Mouse (Mus musculus) lung, postnatal 14 days (tissue): ENCODE data around the gene Rimkla.

Source experiments
- DNase-seq: peaks from one replicate; pipeline ENCODE4 v3.0.0; 2021

The Rimkla gene

DNA sequence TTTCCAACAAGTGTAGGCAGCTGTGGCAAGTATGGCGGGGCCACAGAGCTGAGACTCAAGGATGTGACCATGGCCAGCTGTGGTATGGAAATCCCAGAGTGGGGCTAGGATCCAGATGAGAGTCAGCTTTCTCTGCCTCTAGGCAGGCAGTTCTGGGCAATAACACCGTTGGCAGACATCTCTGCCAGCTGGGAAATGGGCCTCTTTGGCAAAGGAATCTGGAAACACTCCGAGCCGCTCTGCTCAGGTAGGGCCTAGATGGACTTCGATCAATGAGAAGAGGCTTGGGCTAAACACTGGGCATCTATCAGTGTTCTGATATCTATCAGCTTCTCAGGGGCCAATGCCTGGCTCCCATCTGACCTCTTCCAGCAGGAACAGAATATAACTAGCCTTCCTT lies 26.6 kb downstream of the Rimkla start:
- no peak for DNase-seq

DNA sequence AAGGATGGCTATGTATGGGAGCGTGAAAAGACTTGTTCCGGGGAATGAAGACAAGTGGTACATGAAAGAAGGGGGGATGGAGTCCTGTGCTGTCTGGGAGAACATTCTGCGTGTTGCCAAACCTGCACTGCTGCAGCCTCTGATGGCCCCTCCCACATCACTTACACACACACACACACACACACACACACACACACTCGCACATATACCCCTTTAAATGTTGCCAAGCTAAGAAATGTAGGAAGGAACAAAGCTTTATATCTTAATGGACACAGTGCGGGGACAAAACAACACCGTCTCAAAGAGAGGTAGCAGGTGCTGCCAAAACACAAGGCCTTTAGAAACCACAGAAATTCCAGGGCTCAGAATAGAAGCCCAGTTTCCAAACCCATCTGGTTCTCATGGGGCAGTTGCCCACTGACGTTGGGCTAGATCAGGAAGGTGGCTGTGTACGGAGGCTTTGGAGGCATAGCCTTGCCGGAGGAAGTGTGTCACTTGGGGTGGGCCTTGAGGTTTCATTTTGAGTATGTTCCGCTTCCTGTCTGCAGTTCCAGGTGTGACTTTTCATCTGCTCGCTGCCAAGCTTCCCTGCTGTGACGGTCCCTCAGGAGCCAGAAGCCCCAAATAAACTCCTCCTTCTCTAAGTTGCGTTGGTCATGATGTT lies 28.5 kb downstream of the Rimkla start:
- no peak for DNase-seq

DNA sequence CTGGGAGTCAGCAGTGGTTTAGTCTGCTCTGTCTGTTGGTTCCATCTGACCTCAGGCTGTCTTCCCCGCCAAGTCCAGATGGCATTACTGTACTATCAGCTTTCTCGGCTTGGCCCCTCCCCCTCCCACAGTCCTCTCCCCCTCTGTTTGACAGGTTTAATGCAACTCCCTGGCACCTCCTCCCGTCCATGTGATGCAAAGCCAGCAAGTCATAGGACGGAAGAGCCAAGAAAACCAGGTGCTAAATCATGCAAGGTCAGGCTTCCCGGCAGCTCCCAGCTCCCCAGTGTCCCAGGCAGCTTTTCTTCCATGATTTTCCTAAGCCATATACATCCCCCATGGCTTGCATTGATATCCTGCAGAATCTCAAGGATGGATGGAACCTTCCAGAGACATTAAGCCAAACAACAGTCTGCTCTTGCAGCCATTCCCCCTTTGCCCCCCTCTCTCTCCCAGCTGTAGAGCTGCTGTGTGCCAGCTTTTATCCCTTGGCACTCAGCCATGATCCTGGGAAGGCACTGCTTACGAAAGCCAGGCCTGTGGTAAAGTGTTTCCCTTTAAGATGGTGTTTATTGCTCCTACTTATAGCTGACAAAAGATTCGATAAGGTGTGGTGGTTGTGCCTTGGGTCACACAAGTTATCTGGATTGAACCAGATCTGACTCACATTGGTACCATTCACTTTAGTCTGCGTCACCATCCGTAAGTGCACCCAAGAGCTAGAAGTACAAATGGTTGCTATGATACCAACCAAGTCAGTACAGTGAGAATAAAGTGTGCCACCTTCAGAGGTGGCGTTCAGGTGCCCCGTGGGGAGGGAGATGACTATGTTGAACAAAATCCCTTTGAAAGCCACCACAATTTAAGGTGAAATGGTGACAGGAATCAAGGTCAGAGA lies 29.3 kb downstream of the Rimkla start:
- DNase-seq, result peak; percentile 65

DNA sequence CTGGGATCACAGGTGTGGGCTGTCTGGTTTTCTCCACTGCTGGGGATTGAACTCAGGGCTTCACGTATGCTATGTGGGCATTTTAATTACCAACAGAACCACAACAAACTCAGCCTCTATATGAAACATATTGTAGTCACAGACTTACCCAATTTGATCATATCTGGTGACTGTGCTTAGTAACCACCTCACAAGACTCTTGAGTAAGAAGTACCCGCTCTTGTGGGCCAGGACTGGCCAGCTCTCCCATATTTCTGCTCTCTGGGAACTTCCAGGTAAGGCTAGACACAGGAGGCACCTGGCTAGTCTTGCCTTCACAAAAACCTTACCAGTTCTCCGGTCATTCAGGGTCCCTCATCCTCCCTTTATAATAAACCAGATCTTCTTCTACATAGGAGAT lies 30.0 kb downstream of the Rimkla start:
- no peak for DNase-seq

DNA sequence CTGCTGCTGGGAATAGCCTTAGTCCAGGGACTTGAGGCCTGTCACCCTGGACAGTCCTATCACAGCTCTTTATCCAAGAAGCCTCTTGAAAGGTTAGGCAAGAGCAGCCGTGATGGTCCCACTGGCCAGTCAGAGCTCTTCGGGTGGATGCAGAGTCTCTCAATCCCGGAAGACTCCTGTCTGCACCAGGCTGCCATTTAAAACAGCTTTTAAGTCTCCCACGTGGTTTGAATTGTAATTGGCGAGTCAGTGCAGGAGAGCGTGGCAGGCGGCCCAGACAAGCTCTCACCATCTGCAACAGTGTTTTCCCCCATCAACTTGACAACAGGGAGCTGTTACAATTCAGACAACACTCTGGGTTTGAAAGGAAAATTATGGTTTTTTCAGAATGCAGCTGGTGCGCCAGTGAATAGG lies 31.7 kb downstream of the Rimkla start:
- DNase-seq, result peak; percentile 39

DNA sequence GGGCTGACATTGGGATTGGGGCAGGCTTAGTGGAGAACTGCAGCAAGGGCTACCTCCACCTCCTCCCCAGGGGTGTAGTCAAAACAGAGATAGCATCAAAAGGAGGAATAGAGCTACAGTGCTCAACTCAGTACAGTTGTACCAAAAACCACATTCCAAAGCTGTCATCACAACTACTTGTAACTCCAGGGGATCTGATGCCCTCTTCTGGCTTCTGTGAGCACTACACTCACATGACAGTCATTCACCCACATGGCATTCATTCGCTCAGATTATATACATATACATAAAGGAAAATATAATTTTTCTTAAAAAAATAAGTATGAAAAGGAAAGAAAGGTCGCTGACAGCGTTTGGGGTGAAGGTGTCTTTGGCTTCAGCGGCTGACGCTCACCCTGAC lies 32.1 kb downstream of the Rimkla start:
- peak; percentile 24 for DNase-seq

DNA sequence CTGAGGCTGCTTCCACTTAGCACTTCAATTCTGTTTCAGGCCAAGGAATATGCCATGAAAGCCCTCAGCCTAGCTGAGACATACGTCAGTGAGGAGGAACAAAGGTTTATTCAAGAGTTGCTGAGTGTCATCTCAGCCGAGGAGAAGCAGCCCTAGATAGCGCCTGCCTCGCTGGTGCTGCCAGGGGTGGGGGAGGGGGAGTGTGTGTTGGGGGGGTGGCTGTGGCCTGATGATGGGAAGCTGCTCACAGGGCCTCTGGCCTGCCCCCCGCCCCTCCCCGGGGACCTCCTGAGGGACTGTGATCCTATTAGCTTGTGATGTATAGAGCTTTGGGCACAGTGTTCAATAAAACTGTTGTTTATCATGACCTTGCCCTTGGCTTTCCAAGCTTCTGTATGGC lies 38.9 kb downstream of the Rimkla start:
- DNase-seq, result no peak

DNA sequence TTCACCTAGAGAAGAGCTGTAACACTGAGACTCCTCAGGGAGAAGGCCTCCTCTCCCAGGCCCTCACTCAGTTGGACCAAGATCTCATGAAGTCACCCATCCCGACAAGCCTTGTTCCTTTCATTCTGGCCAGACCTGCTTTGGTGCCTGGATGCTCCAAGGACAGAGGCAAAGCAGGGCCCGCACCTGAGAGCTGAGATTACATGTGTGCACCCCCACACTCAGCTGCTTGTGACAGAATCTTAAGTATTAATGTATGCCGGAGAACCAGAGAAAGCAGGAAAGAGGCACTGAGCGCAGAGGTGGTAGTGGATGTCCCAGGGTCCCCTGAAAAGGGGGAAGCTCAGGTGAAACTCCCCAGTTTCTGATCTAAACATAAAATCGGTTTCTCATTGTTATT lies 39.3 kb downstream of the Rimkla start:
- no peak for DNase-seq

DNA sequence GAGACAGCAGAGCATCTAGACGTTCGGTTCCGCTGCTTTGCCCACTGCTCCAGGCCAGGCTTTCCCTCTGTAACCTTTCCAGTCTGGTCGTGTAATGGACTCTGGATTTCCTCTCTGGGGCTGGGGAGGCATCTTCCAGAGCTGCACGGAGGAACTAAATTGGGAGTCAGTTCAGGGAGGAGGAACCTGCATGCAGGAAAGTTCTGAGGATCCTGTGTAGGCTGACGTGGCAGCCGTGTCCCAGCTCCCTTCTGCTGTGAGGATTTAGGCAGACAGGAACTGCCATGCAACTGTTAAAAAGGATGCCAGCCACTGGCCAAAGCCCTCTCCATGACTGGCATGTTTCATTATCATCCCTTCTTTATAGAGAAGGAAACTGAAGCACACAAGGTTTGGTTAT lies 42.0 kb downstream of the Rimkla start:
- DNase-seq, result no peak

DNA sequence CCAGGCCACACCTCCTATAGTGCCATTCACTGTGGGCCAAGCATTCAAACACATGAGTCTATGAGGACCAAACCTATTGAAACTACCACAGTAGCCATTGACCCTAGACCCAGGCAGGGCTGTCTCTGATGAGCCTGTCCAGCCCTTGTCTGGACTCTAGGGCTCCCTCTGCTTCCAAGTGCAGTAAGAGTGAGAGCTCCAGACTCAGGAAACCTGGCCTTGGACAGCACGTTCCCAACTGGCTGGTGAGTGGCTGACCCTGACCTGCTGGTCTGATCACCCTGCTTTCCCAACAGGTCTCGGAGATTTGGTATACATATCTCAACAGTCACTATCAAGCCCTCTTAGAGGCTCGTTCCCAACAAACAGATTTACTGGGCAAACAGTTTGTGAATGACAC lies 44.6 kb downstream of the Rimkla start:
- no peak for DNase-seq

DNA sequence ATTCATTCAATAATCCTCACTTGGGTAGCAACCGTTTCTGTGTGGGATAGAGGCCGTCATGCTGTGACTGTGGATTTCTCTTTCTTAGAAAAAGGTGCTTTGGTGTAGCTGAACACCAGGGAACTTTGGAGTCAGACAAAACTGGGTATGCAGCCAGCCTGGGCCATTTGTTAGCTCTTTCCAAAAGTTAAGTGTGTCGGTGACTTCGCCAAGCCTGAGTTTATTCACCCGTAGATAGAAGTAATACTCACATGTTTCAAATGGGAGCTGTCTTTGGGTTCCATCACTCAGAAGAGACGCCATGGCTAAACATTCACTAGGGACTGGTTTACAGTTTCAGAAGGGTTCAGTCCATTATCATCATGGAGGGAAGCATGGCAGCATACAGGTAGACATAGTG lies 45.2 kb downstream of the Rimkla start:
- DNase-seq, result no peak

DNA sequence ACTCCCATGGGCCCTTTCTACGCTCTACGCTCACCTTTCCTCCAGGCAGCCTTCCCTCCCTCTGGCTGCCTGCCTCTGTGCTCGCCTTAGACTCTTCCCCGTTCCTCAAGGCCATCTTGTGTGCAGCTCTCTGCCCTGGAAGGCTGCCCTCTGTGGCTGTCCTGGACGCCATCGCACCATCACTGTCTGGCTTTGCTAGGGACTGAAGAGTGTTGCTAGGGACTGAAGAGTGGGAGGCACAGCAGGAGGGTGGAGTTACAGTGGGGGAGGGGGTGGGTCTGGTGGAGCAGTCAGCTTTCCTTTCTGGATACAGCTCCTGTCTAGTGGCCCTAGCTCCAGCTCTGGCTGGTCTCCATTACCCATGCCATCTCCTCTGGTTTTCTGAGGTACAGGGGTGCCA lies 49.9 kb downstream of the Rimkla start:
- DNase-seq, result no peak

DNA sequence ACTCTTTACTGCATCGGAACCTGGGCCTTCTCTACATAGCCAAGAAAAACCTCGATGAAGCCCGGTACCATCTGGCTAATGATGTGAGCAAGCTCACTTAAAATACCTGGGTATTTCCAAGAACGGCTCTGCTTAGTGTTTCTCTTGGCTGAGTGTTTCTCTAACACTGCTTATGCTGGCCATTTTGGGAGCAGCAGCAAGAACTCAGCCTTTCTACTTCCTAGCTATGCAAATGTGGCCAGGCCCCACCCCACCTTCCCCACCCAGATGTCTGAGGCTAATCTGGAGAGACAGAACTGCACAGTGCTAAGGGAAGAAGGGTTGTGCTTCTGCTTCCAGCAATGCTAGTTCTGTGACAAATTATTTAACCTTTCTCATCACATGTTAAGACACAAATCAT lies 50.6 kb downstream of the Rimkla start:
- DNase-seq, result no peak

DNA sequence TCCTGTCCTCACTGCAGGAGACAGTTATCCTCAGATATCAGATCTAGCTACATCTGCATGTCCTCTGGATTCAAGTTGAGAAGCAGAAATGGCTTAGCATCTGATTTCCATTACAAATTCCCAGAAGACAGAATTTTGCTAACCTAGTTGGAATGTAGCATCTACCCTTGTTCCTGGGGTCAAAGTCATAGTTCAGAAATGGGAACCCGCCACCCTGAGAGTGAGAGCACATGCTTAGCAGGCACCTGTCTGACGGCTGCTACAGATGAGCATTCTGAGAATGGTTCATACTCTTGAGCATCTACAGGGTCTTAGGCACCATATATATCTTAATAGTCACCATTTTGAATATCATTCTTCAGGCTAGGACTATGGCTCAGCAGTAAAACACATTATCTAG lies 54.5 kb downstream of the Rimkla start:
- DNase-seq, result no peak

DNA sequence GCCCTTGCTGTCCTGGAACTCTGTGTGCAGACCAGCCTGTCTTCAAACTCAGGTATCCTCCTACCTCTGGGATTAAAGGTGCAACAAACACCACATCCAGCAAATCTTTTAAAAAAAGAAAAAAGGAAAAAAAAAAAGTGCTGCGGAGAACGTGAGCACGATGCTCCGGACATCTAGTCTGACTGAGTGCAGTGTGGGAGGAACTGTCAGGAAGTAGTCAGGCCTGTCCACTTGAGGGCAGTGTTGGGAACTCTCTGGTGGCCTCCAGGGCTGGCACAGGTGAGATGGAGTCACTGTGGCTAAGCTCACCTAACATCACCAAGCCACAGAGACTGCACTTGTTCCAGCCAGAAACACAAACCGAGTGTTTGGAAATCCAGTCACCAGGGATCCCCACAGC lies 61.8 kb downstream of the Rimkla start:
- DNase-seq, result peak; percentile 62

DNA sequence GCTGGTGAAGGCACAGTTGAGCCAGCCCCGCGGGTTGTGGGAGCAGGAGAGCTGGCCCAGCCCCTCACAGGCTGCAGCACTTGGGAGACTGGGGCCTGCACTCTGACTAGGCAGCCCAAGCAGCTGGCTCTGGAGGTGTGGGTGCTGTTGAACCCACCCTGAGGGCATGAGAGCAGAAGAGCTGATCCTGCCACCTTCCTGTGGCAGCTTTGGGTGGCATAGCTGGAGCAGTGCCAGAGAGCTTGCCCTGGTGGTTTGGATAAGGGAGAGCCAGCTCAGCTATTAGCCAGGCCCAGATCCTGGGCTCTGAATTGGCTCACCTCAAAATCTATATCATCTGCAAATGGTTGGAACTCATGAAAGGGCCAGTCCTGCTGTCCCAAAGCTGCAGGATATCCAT lies 64.7 kb downstream of the Rimkla start:
- DNase-seq, result no peak

DNA sequence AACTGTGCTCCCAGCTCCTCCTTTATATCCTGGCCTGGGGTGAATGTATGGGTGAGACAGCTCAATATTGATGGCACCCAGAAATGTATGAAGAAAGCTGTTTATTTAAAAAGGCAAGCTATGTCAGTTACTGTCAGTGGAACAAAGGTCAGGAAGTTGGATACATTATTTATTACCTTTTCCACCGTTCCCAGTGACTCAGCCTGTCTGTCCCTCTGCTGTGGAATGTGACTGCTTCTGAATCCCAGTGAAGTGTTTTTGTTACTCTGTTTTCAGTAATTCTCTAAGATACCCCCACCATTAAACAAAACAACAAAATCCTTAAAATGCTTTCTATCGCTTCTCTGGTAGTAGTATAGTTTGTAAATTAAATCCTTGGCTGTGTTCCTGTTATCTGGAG lies 66.8 kb downstream of the Rimkla start:
- no peak for DNase-seq

DNA sequence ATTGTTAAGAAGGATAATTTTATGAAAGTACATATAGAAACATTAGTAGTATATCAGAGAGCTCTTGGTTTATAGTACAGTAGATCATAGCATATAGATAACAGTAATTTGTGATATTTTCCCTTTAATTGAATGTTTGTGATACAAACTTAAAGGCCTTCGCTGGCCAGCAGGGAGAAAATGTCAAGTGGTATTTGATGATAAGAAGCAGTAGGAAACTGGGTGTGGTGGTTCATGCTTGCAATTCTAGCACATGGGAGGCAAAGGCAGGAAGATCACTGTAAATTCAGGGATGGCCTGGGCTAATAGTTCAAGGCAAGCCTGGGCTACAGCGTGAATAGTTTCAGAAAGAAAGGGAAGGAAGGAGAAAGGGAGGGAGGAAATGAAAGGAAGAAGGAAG lies 67.4 kb downstream of the Rimkla start:
- DNase-seq, result no peak

DNA sequence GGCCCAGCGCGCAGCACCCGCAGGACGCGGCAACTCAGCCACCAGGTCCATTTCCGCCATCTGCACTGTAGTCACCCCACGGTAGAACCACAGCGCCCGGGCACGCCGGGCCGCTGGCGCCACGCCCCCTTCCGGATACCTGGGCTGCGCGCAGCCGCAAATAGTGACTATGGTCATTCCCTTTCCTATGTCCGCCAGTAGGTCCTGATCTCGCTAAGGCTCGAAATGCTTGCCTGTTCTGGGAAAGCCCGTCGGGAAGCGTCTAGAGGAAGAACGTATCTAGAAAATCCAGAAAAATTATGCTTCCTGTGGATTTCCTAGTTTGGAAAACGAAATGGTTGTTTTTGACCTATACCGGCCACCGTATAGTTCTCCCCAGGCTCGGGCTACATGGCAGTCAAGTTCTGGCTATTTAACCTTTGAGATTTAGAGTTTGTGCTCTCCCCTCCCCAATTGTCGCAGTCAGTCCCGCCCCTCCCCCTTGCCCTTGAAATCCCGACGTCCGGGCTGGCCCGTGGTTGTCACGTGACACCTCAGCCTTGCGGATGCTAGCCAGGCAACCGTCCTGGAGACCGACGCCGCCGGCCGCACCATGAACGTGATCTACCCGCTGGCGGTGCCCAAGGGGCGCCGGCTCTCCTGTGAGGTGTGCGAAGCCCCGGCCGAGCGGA lies 70.0 kb downstream of the Rimkla start, which contains the start of the genes Ppcs and Zmynd12:
TSS of gene Ppcs (minus strand) at position 127 of the 671 bp plus-strand sequence.
TSS of gene Zmynd12 (plus strand) at position 521 of the 671 bp plus-strand sequence.
- DNase-seq, result peak; percentile 91

DNA sequence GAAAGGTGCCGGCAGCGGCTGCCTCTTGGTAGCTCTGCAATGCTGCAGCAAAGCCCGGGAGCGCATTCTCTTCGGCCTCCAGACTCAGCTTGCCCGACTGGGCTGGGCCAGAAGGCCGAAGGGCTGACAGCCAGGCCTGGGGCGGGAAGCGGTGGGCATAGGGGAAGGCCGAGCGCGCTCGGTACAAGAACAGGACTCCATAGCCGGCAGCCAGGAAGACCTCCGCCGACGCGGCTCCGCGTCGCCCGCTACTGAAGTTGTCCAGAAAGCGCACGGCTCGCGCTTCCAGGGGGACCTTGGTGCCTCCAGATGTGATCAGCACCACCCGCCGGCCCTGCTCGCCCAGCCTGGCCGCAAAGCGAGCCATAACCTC lies 70.5 kb downstream of the Rimkla start:
- DNase-seq, result no peak

DNA sequence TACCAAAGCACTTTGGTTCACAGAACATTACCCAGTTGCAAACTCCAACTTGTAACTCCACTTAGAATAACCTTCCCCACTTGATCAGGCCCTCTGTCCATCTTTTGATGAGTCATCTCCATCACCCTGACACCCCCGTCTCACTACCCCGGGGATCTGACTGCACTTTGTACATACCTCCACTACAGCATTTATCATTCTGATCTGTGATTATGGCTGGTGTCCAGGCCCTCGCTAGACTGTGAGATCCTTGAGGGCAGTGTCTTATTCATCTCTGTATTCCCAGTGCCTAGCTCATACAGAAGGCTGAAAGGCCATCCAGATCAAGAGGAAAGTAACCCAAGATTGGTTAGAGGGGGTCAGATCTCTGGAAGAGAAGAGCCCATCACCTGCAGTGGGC lies 71.2 kb downstream of the Rimkla start:
- no peak for DNase-seq

DNA sequence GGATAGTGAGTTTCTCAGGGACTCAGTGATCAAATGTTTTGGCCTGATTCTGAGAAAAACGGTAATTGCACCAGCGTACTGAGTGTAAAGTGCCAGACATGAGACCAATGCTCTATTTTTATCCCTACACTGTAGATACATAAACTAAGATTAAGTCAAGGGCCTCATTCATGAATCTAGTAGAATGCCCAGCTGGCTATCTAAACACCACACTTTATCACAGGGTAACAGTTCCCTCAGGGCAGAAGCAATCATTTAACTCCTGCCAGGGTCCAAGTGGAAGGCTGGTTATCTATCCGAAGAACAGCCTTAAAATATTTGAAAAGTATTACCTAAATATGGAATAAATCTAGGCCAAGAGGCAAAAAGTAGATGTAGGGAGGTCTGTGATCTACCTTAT lies 74.5 kb downstream of the Rimkla start:
- DNase-seq, result no peak

DNA sequence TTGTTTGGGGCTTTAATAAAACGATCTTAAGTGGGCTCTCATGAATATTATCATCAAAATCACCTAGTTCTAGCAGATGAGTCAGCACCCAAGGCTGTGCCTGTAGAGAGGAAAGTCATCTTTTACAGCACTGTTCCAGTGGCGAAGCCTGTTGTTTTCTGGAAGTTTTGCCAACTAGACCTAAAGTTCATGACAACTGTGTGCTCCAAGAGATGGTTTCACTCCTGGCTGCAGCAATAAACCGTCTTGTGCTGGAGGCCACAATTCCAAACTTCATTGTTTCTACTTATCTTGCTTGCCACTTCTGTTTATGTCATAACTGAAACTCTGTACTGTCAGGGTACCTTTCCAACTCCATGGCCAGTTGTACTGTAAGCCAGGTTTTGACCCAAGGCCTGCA lies 75.2 kb downstream of the Rimkla start:
- no peak for DNase-seq
